Mouse (Mus musculus) lung, postnatal 0 days (tissue): ENCODE data around the gene Etv3. TPM values are rescaled to one million over a fixed set of nuclear protein-coding genes. Genes with fewer than 3 reads are reported as not detected.
A peak's percentile ranks its signal among the peaks of the same experiment; 100 is the strongest.

Source experiments
- ATAC-seq: fragments of 200-750 bp; cut with Nextera tagmentation; 2 replicates; pipeline ENCODE4 v1.8.0; 2017; ENCODE audit warnings: moderate library complexity
- DNase-seq: peaks from one replicate; pipeline ENCODE4 v3.0.0-alpha.2; 2016; ENCODE audit warnings: low spot score
- H3K27ac ChIP-seq: fragments of 300-500 bp; sonication (generic); 2 replicates; pipeline ENCODE4 v1.5.1; 2014; ENCODE audit warnings: antibody characterized with exemption, mild to moderate bottlenecking, low read length, mixed read lengths
- H3K27me3 ChIP-seq: fragments of 300-500 bp; sonication (generic); replicated peaks from 2 replicates; pipeline ENCODE4 v1.6.1; 2014; ENCODE audit warnings: low read length, mixed read lengths; ENCODE audit not compliant: insufficient read depth
- H3K36me3 ChIP-seq: fragments of 300-500 bp; sonication (generic); 2 replicates; pipeline ENCODE4 v1.6.1; 2014; ENCODE audit warnings: low read length, mixed read lengths; ENCODE audit not compliant: insufficient read depth
- H3K4me1 ChIP-seq: fragments of 300-500 bp; sonication (generic); 2 replicates; pipeline ENCODE4 v1.6.1; 2014; ENCODE audit warnings: antibody characterized with exemption, low read depth, low read length, mixed read lengths; ENCODE audit not compliant: insufficient read depth
- H3K4me2 ChIP-seq: fragments of 300-500 bp; sonication (generic); replicated peaks from 2 replicates; pipeline ENCODE4 v1.6.1; 2014; ENCODE audit warnings: low read depth, mild to moderate bottlenecking, low read length, moderate library complexity, mixed read lengths
- H3K4me3 ChIP-seq: fragments of 300-500 bp; sonication (generic); 2 replicates; pipeline ENCODE4 v1.5.1; 2014; ENCODE audit warnings: low read depth, low read length
- H3K9ac ChIP-seq: fragments of 300-500 bp; sonication (generic); replicated peaks from 2 replicates; pipeline ENCODE4 v1.6.1; 2014; ENCODE audit warnings: low read depth, mild to moderate bottlenecking
- H3K9me3 ChIP-seq: fragments of 300-500 bp; sonication (generic); 2 replicates; pipeline ENCODE4 v1.6.1; 2016; ENCODE audit warnings: low read length, mixed read lengths
- CTCF ChIP-seq: IDR thresholded peaks from 2 replicates; pipeline ENCODE4 v1.5.1; 2016; ENCODE audit warnings: antibody characterized with exemption, mild to moderate bottlenecking
- EP300 ChIP-seq: IDR thresholded peaks from 2 replicates; pipeline ENCODE4 v1.6.1; 2016; ENCODE audit warnings: antibody characterized with exemption, mild to moderate bottlenecking, control low read depth
- WGBS: fragments of 180-500 bp; shearing (Covaris S2); extraction: QIAGEN DNeasy Blood & Tissue Kit; methylation state at CpG from one replicate; pipeline ENCODE4 v1.1.7; 2014; 5-methylcytosine and 5-hydroxymethylcytosine counted together
- polyA plus RNA-seq: library from polyadenylated mRNA; unstranded; fragments of >200 nt; fragmentation: Nextera tagmentation; extraction: Ambion mirVana; gene quantifications from 2 replicates; pipeline ENCODE4 v1.2.1, GENCODE M21; 2015

Gene Etv3
- polyA plus RNA-seq, 1 experiment from 2014 or later: 13.8 TPM

- H3K4me3 ChIP-seq: no peak overlapping the region
- peak; percentile 82 for DNase-seq
- no peak overlapping the region for H3K4me2 ChIP-seq
- TF ChIP-seq CTCF (peak; percentile 96), EP300 (no peak)
- no peaks in the 10 kb centered on the region for H3K27me3 ChIP-seq
- 12% methylated on average over 3 of the region's 3 CpGs for WGBS
- peak; percentile 46 for ATAC-seq
- no peak overlapping the region for H3K27ac ChIP-seq
- H3K4me1 ChIP-seq: no peaks in the 10 kb centered on the region
- no peak overlapping the region for H3K9ac ChIP-seq
- no peaks in the 10 kb centered on the region for H3K36me3 ChIP-seq
- H3K9me3 ChIP-seq: no peaks in the 10 kb centered on the region
Measured at GRCm38 (mm10) chr3:87499072-87499471, 26.1 kb upstream of the Etv3 start.

DNA sequence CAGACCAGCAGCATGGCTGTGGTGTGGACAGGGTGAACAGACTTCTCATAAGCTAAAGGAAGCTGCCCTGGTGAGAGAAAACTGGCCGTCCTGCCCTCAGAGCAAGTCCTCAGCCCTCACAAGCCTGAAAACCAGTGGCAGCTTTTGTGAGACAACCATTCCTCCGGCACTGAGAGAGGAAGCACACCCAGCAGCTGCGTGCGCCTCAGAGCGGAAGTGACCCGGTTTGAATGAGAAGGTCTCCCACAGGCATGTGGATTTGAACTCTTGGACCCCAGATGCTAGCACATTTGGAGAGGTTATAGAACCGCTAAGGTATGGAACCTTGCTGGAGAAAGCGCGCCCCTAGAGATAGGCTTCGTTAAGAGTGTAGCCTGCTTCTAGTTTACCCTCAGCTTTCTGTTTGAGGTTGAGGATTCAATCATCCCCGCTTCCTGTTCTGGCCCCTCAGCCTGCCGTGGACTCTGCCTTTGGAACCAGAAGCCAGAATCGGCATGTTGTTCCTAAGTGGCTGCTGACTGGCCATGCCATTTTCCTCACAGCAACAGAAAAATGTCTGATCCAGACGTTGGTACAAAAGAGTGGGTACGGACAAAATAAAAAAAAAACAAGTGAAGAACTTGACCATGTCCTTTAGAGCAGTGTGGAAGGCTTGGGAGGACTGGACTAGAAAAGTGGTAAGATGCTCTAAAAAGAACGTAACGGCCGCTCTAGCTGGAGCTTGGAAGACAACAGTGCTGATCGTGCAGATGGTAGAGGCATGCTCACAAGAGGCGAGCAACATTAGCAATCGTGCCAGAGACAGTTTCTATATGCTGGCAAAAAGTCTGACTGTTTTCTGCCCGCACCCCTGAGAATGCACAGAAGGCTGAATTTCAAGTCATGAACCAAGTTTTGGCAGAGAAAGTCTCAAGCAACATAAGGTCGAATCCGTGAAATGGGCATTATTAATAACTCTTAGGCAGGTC, 24.8 kb upstream of the Etv3 start:
- TF ChIP-seq EP300 (no peak), CTCF (no peak)
- H3K27me3 ChIP-seq: no peaks in the 10 kb centered on the region
- H3K4me2 ChIP-seq: no peak overlapping the region
- WGBS: 68% methylated on average over 24 of the region's 24 CpGs
- no peak overlapping the region for H3K9ac ChIP-seq
- H3K36me3 ChIP-seq: no peaks in the 10 kb centered on the region
- H3K4me1 ChIP-seq: no peaks in the 10 kb centered on the region
- no peak overlapping the region for H3K27ac ChIP-seq
- ATAC-seq: no peak
- no peaks in the 10 kb centered on the region for H3K9me3 ChIP-seq
- DNase-seq: no peak
- no peak overlapping the region for H3K4me3 ChIP-seq

- H3K36me3 ChIP-seq: no peaks in the 10 kb centered on the region
- no peak overlapping the region for H3K4me3 ChIP-seq
- H3K9ac ChIP-seq: no peak overlapping the region
- H3K27me3 ChIP-seq: no peaks in the 10 kb centered on the region
- H3K4me2 ChIP-seq: no peak overlapping the region
- TF ChIP-seq EP300: no peak
- no peak for TF ChIP-seq CTCF
- no peaks in the 10 kb centered on the region for H3K9me3 ChIP-seq
- WGBS: 48% methylated on average over 7 of the region's 8 CpGs
- no peaks in the 10 kb centered on the region for H3K4me1 ChIP-seq
- H3K27ac ChIP-seq: no peak overlapping the region
- DNase-seq (no peak), ATAC-seq (no peak)
Measured at GRCm38 (mm10) chr3:87501151-87501550, 24.1 kb upstream of the Etv3 start.

DNA sequence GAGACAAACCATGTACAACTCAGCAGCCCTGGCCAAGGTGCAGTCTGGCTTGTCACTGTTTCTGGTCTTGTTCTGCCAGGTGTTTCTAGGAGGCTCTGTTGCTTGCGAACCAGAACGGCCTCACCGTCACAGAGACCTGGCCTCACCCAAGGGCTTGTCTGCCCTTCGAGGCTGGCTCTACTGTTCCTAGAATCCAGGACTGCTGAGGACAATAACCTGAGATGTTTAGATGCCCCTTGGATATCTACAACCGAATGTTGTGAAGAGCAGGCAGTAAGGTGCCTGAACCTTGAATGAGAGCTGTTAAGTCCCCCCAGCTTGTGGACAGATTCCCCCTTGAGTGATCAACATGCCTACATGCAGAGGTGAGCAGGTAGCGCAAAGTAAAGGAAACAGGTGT, 22.4 kb upstream of the Etv3 start:
- H3K9me3 ChIP-seq: no peaks in the 10 kb centered on the region
- no peak overlapping the region for H3K9ac ChIP-seq
- DNase-seq (no peak), ATAC-seq (no peak)
- no peak overlapping the region for H3K4me2 ChIP-seq
- no peaks in the 10 kb centered on the region for H3K27me3 ChIP-seq
- no peak overlapping the region for H3K27ac ChIP-seq
- H3K4me3 ChIP-seq: no peak overlapping the region
- 86% methylated on average over 6 of the region's 6 CpGs for WGBS
- TF ChIP-seq EP300: no peak
- no peak for TF ChIP-seq CTCF
- H3K36me3 ChIP-seq: no peaks in the 10 kb centered on the region
- no peaks in the 10 kb centered on the region for H3K4me1 ChIP-seq

- TF ChIP-seq EP300: no peak
- peak; percentile 82 for TF ChIP-seq CTCF
- Histone ChIP-seq H3K4me2 (no peak overlapping the region), H3K9ac (no peak overlapping the region), H3K27me3 (no peaks in the 10 kb centered on the region), H3K27ac (peak overlapping the region; percentile 26; the same call in 1 of the 2 replicates), H3K9me3 (no peaks in the 10 kb centered on the region), H3K4me1 (peaks cover 4% of the 10 kb centered on the region; the same call in 1 of the 2 replicates), H3K36me3 (no peaks in the 10 kb centered on the region), H3K4me3 (no peak overlapping the region)
- ATAC-seq (peak; percentile 26; the same call in 1 of the 2 replicates), DNase-seq (peak; percentile 81)
- WGBS: 25% methylated on average over 7 of the region's 7 CpGs
Measured at GRCm38 (mm10) chr3:87504330-87504729, 20.9 kb upstream of the Etv3 start.

- Histone ChIP-seq H3K4me2 (no peak overlapping the region), H3K27me3 (no peaks in the 10 kb centered on the region), H3K27ac (peak overlapping the region; percentile 26; the same call in 1 of the 2 replicates), H3K9ac (no peak overlapping the region), H3K36me3 (no peaks in the 10 kb centered on the region), H3K9me3 (no peaks in the 10 kb centered on the region), H3K4me3 (no peak overlapping the region), H3K4me1 (peaks cover 4% of the 10 kb centered on the region; the same call in 1 of the 2 replicates)
- ATAC-seq (peak; percentile 68), DNase-seq (peak; percentile 75)
- 26% methylated on average over 4 of the region's 4 CpGs for WGBS
- TF ChIP-seq EP300: no peak
- TF ChIP-seq CTCF: no peak
Measured at GRCm38 (mm10) chr3:87504749-87505425, 20.3 kb upstream of the Etv3 start.
